Mouse (Mus musculus): ENCODE measurements around the gene Zfp27.

DNA sequence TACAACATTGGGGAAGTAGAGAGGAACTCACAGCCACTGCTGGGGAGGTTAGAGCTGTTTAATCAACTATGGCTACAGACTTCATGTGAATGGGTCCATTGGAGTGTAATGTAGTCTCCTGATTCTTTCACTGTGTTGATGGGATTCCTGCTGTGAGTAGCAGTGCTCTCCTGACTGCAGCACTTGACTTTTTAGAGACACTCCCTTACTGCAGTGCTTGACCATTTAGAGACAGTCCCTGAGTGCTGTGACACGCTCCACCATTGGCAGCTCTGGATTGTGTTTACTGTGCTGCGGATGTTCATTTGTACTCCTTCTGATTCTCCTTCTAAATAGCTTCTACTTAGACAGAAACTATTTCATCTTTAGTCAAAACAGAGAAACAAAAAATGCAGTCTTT, 36.4 kb upstream of the Zfp27 start:
- TF ChIP-seq CTCF (IDR thresholded peaks at IDR 0.05; ENCODE audit: low read depth) (no peak), EP300 (IDR thresholded peaks at IDR 0.05; ENCODE audit: low read depth) (no peak)

Data from heart, postnatal 0 days (tissue).